Mouse (Mus musculus) embryo, embryonic 10 days (tissue): ENCODE measurements around the gene Aacs.
A peak's percentile ranks its signal among the peaks of the same experiment; 100 is the strongest.

Experiments used
- DNase-seq: peaks from one replicate; pipeline ENCODE4 v3.0.0-alpha.2; 2015; ENCODE audit warnings: low spot score

Gene Aacs

DNA sequence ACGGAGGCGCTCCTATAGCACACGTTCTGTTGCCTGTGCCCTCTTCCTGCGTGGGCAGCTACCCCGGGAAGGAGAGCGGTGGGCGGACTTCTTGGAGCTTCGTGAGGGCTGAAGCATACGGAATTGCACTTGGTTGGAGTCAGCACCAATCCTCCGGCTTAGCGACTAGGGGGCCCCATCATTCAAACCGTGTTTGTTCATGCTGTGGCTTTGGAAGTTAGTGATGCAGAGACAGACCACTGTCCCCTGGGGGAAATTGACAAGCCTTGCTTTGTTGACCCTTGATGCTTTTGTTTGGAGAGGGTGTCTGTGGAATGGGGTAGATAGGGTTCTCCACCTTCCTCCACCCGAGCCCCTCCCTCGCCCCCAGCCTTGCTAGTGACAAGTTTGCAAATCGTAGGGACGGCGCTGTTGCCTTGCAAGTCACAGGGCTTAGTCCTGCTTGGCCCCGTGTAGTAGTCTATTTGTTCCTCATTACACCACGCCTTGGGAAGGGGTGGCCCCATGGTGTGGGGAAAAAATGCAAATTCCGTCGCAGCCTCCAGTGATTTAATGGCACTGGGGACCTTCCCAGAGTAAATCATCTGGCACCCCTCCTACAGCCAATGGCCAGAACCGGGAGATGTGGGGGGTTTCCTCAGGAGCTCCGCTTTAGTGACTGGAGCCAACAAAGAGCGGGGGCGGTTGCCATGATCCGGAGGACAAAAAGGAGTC lies 59.2 kb downstream of the Aacs start:
- peak; percentile 61 for DNase-seq

DNA sequence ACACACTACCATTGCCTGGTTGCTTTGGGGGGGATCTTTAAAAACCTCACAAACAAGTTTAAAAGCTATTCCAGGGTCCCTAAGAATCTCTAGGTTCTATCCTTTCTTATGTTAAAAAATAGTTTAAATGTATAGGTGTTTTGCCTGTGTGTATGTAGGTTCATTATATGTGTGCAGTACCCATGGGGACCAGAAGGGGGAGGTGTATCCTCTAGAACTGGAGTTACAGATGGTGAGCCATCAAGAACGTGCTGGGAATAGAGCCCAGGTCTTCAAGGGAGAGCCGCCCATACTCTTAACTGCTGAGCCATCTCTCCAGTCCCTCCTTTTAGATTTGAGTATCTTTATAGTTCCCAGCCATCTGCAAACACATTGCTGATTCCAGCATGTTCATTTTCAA lies 69.5 kb downstream of the Aacs start:
- DNase-seq, result no peak

DNA sequence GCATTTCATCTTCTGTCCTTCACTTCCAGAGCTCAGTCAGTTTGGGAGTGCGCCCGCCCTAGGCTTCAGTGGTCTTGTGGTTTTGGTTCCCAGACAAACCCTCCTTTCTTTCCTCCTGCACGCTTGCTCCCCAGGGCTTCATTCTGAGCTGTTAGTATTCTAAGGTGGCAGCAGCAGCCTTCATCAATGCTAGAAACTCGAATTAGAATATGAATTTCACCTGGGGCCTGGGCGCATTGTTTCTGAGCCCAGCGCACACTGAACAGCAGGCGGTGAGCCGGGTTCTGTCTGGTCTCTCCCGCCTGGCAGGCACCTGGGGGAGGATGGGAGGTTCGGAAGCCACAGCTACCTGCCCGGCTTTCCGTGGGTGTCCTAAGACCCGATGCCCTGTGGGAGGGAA lies 70.7 kb downstream of the Aacs start:
- DNase-seq, result no peak

DNA sequence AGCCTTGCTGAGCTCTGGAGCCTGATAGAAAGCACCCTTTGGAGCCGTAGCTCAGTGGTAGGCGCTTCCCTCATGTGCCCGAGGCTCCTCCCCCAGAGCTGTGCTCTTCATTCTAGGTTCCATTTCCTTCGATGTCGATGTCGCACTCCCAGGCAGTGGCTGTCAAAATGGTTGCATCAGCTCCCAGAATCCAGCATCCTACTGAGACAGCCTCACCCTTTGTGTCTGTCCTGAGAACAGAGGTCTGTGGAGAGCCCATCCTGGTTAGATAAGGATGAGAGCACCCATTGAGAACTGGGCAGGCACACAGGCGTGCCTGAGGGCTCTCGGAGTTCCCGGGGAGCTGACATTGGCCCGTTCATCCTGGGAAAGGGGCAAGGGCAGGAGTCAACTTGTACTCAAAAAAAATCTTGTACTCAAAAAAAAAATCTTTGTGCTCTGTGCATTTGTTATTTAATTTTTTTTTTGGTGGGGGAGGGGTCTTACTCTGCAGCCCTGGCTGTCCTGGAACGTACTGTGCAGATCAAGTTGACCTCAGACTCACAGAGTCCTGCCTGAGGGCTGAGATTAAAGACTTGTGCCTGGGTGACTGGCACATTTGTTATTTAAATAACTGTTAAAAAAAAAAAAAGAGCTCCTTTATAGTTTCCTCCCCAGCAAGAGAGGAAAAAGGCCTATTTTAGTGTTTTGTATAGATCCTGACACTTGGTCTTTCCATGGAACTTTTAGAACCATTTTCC lies 74.3 kb downstream of the Aacs start:
- peak; percentile 42 for DNase-seq

DNA sequence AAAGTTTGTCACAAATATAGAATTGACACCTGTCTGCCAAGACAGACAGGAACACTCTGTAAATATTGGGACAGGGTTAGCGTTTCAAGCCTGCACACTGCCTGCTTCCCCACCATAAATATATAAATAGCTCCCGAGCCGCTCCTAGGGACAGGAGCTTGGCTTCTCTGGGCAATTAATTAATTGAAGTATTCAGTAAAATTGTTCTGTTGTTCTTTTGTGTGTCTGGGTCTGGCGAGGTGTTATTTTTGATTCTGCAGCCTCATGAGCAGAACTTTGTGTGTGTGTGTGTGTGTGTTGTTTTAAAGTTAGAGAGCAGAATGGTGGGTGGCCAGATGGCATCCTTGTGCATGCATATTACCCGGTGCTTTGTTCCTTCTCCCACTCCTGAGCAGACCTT lies 80.1 kb downstream of the Aacs start:
- DNase-seq, result no peak

- peak; percentile 43 for DNase-seq
These were observed 87.9 kb downstream of the Aacs start for GRCm38 (mm10) chr5:125563492-125563891.

DNA sequence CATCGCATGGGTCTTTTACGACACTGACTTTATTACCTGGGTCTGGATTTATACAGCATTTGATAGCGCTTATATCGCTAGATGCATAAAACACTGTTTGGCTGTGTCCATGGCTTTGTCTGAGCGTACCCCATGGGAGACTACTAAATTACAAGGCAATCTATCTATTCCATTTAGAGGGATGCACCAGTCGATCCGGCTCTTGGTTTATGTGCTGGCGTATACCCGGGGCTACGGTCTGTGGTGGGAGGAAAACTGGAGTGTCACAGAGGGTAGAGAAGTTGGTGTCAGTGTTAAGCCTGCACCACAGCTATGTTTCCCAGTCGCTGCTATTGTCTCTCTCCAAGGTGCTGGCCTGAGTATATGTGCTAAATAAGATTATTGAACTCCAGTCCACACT lies 90.1 kb downstream of the Aacs start:
- DNase-seq, result peak; percentile 34
